Mouse (Mus musculus): ENCODE results near the gene Zwilch. TPM values are rescaled to one million over a fixed set of nuclear protein-coding genes. Genes with fewer than 3 reads are reported as not detected.

The Zwilch gene
- polyA plus RNA-seq, 1 experiment from 2014 or later: 6.2 TPM

DNA sequence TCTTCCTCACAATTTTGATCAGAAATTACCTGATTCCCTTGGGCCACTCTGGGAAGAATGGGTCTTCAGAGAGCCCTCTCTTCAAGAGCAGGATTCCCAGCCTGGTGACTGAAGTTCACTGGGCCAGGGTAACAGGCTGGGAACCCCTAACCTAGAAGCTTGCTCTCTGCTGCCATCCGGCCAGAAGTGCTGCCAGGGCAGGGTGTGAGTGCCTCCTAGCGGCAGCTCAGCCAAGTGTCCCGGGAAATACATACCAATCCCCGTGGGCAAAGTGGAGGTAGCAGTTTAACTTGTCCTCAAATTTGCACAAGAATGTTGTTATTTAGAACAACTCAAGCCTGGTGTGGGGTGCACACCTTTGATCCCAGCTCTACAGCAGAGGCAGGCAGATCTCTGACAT, 72.5 kb downstream of the Zwilch start:
- H3K4me3 ChIP-seq (ENCODE audit: low read depth, low read length): no peak overlapping the region
- H3K4me2 ChIP-seq (ENCODE audit: low read length): no peak overlapping the region
- no peaks in the 10 kb centered on the region for H3K27me3 ChIP-seq (replicated peaks; ENCODE audit: control insufficient read depth, insufficient read depth, low read length)
- no peak overlapping the region for H3K27ac ChIP-seq (ENCODE audit: low read depth, low read length)
- H3K4me1 ChIP-seq (ENCODE audit: control insufficient read depth, insufficient read depth, low read length): no peaks in the 10 kb centered on the region
- no peak overlapping the region for H3K9ac ChIP-seq (ENCODE audit: low read length)
- ATAC-seq (no peak), DNase-seq (ENCODE audit: low spot score) (peak; percentile 62)
- H3K36me3 ChIP-seq (ENCODE audit: control insufficient read depth, insufficient read depth, low read length): no peaks in the 10 kb centered on the region
- under 1% methylated on average over 4 of the region's 4 CpGs for WGBS
- H3K9me3 ChIP-seq (replicated peaks; ENCODE audit: control insufficient read depth, low read length): no peaks in the 10 kb centered on the region

DNA sequence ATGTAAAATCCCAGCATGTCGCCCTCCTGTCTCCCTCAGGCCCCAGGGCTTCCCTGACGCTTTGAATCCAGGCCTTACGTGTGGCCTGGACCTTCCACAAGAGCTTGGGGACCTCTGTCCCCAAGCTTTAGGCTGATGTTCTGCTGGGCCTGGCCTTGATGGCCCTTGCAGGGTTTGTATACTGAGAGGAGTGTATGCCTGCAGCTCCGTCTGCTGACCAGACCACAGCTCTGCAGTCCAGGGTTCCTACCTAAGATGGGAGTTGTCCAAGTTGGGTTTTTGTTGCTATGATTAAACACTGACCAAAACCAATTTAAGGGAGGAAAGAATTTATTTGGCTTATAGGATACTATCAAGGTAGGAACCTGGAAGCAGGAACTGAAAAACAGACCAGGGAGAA, 74.6 kb downstream of the Zwilch start:
- DNase-seq (ENCODE audit: low spot score): no peak
- no peaks in the 10 kb centered on the region for H3K27me3 ChIP-seq (replicated peaks; ENCODE audit: control insufficient read depth, insufficient read depth, low read length)
- H3K4me1 ChIP-seq (ENCODE audit: control insufficient read depth, insufficient read depth, low read length): peaks cover 9% of the 10 kb centered on the region; the same call in 1 of the 2 replicates
- no peak overlapping the region for H3K4me2 ChIP-seq (ENCODE audit: low read length)
- no peak overlapping the region for H3K27ac ChIP-seq (ENCODE audit: low read depth, low read length)
- no peaks in the 10 kb centered on the region for H3K9me3 ChIP-seq (replicated peaks; ENCODE audit: control insufficient read depth, low read length)
- no peaks in the 10 kb centered on the region for H3K36me3 ChIP-seq (ENCODE audit: control insufficient read depth, insufficient read depth, low read length)
- H3K9ac ChIP-seq (ENCODE audit: low read length): no peak overlapping the region
- ATAC-seq: no peak
- 60% methylated on average over 4 of the region's 4 CpGs for WGBS
- H3K4me3 ChIP-seq (ENCODE audit: low read depth, low read length): no peak overlapping the region

DNA sequence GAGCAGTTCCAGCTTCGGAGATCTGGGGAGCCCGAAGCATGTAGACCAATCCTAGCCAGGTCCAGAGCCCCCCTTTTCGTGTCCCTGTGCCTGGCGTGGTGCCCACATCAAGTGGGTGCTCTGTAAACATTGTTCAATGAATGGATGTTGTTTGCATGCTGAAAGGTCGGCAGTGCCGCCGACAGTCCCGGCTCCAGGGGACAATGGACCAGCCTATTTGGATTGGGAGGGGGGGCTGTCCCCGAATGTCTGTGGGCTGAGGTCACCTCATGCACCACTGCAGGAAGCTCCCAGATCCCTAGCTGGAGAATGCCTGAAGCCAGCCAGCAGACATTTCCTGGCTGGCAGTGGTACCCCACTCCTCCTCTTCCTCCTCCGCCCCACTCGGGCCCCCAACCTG, 78.8 kb downstream of the Zwilch start:
- H3K27me3 ChIP-seq (replicated peaks; ENCODE audit: control insufficient read depth, insufficient read depth, low read length): no peaks in the 10 kb centered on the region
- peaks cover 9% of the 10 kb centered on the region; the same call in 1 of the 2 replicates for H3K4me1 ChIP-seq (ENCODE audit: control insufficient read depth, insufficient read depth, low read length)
- H3K9ac ChIP-seq (ENCODE audit: low read length): no peak overlapping the region
- no peaks in the 10 kb centered on the region for H3K9me3 ChIP-seq (replicated peaks; ENCODE audit: control insufficient read depth, low read length)
- peak; percentile 46; the same call in 1 of the 2 replicates for ATAC-seq
- no peak overlapping the region for H3K4me2 ChIP-seq (ENCODE audit: low read length)
- no peak overlapping the region for H3K4me3 ChIP-seq (ENCODE audit: low read depth, low read length)
- WGBS: 23% methylated on average over 11 of the region's 11 CpGs
- H3K27ac ChIP-seq (ENCODE audit: low read depth, low read length): no peak overlapping the region
- DNase-seq (ENCODE audit: low spot score): peak; percentile 56
- no peaks in the 10 kb centered on the region for H3K36me3 ChIP-seq (ENCODE audit: control insufficient read depth, insufficient read depth, low read length)

DNA sequence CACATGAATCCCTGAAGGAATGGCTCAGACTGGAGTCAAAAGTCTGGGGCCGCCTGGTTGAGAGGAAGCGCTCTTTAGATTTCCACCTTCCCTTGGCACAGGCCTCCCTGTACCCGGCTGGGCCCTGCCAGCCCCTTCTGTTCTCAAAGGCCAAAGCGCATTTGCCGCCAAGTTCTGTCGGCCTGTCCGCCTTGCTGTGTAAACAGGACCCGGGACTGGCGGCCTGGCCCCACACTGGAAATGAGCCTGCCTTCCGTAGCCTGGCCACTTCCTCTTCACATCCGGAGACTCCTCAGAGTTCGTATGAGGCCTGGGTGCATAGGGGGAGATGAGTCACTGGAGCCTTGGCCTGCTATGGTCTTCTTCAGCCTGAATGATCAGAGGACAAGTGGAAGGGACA, 83.9 kb downstream of the Zwilch start:
- 0 out of 2 replicates have a peak, but pooled peaks cover under 1% of the 10 kb centered on the region for H3K27me3 ChIP-seq (replicated peaks; ENCODE audit: control insufficient read depth, insufficient read depth, low read length)
- H3K27ac ChIP-seq (ENCODE audit: low read depth, low read length): no peak overlapping the region
- no peak overlapping the region for H3K9ac ChIP-seq (ENCODE audit: low read length)
- peak; percentile 22 for DNase-seq (ENCODE audit: low spot score)
- no peak for ATAC-seq
- no peak overlapping the region for H3K4me2 ChIP-seq (ENCODE audit: low read length)
- 73% methylated on average over 12 of the region's 12 CpGs for WGBS
- no peaks in the 10 kb centered on the region for H3K9me3 ChIP-seq (replicated peaks; ENCODE audit: control insufficient read depth, low read length)
- no peak overlapping the region for H3K4me3 ChIP-seq (ENCODE audit: low read depth, low read length)
- H3K36me3 ChIP-seq (ENCODE audit: control insufficient read depth, insufficient read depth, low read length): no peaks in the 10 kb centered on the region
- peaks cover 10% of the 10 kb centered on the region for H3K4me1 ChIP-seq (ENCODE audit: control insufficient read depth, insufficient read depth, low read length)

DNA sequence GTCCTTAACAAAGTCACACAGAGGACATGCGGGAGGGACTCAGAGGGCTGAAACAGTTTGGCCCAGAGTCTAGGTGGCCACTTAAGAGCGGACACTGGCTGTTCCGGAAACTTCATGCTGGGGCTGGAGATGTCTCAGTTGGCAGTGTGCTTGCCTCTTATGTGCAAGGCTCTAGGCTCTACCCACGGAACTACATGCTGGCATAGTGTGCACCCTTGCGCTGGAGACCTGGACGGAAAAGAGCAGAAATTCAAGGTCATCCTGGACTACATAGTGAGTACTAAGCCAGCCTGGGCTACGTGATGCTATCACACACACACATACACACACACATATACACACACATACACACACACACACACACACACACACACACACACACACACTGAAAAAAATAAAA, 84.6 kb downstream of the Zwilch start:
- ATAC-seq (no peak), DNase-seq (ENCODE audit: low spot score) (no peak)
- H3K4me1 ChIP-seq (ENCODE audit: control insufficient read depth, insufficient read depth, low read length): peaks cover 8% of the 10 kb centered on the region
- no peaks in the 10 kb centered on the region for H3K36me3 ChIP-seq (ENCODE audit: control insufficient read depth, insufficient read depth, low read length)
- no peak overlapping the region for H3K9ac ChIP-seq (ENCODE audit: low read length)
- H3K4me2 ChIP-seq (ENCODE audit: low read length): no peak overlapping the region
- peaks cover 6% of the 10 kb centered on the region; the same call in 1 of the 2 replicates for H3K27me3 ChIP-seq (replicated peaks; ENCODE audit: control insufficient read depth, insufficient read depth, low read length)
- H3K27ac ChIP-seq (ENCODE audit: low read depth, low read length): no peak overlapping the region
- no peak overlapping the region for H3K4me3 ChIP-seq (ENCODE audit: low read depth, low read length)
- 89% methylated on average over 7 of the region's 7 CpGs for WGBS
- H3K9me3 ChIP-seq (replicated peaks; ENCODE audit: control insufficient read depth, low read length): no peaks in the 10 kb centered on the region

- peaks cover 9% of the 10 kb centered on the region; the same call in 1 of the 2 replicates for H3K27me3 ChIP-seq (replicated peaks; ENCODE audit: control insufficient read depth, insufficient read depth, low read length)
- no peak overlapping the region for H3K4me3 ChIP-seq (ENCODE audit: low read depth, low read length)
- 47% methylated on average over 5 of the region's 5 CpGs for WGBS
- H3K36me3 ChIP-seq (ENCODE audit: control insufficient read depth, insufficient read depth, low read length): no peaks in the 10 kb centered on the region
- DNase-seq (ENCODE audit: low spot score): peak; percentile 84
- no peaks in the 10 kb centered on the region for H3K9me3 ChIP-seq (replicated peaks; ENCODE audit: control insufficient read depth, low read length)
- ATAC-seq: peak; percentile 63
- H3K4me1 ChIP-seq (ENCODE audit: control insufficient read depth, insufficient read depth, low read length): peaks cover 8% of the 10 kb centered on the region
- H3K9ac ChIP-seq (ENCODE audit: low read length): no peak overlapping the region
- H3K4me2 ChIP-seq (ENCODE audit: low read length): no peak overlapping the region
- H3K27ac ChIP-seq (ENCODE audit: low read depth, low read length): no peak overlapping the region
Measured at GRCm38 (mm10) chr9:64087461-64088235, 85.3 kb downstream of the Zwilch start.

Other genes with a start within 250 kb of the Zwilch start
- gene Smad6, start 151.0 kb downstream of the Zwilch start, polyA plus RNA-seq (2014; fragmentation: Nextera tagmentation; extraction: Ambion mirVana): 1.8 and 1.9 TPM in 2 replicates
- gene Lctl, start 56.0 kb downstream of the Zwilch start, polyA plus RNA-seq (2014; fragmentation: Nextera tagmentation; extraction: Ambion mirVana): not detected in 2 replicates
- gene Rpl4, start 271 bp upstream of the Zwilch start, polyA plus RNA-seq (2014; fragmentation: Nextera tagmentation; extraction: Ambion mirVana): 868 and 950 TPM in 2 replicates
- gene Snapc5, start 6.2 kb upstream of the Zwilch start, polyA plus RNA-seq (2014; fragmentation: Nextera tagmentation; extraction: Ambion mirVana): 21.3 and 24.3 TPM in 2 replicates
- 1.7 and 2.2 TPM in 2 replicates for gene Uchl4, start 62.1 kb upstream of the Zwilch start, polyA plus RNA-seq (2014; fragmentation: Nextera tagmentation; extraction: Ambion mirVana)
- gene Map2k1, start 80.5 kb upstream of the Zwilch start, polyA plus RNA-seq (2014; fragmentation: Nextera tagmentation; extraction: Ambion mirVana): 42.2 and 50.7 TPM in 2 replicates
- gene Tipin, start 108.5 kb upstream of the Zwilch start, polyA plus RNA-seq (2014; fragmentation: Nextera tagmentation; extraction: Ambion mirVana): 154 and 174 TPM in 2 replicates
- 22.5 and 24.7 TPM in 2 replicates for gene Dis3l, start 168.2 kb upstream of the Zwilch start, polyA plus RNA-seq (2014; fragmentation: Nextera tagmentation; extraction: Ambion mirVana)
- gene Megf11, start 212.5 kb upstream of the Zwilch start, polyA plus RNA-seq (2014; fragmentation: Nextera tagmentation; extraction: Ambion mirVana): 7.0 and 9.2 TPM in 2 replicates